Comparison of ENCODE assay signal across 8 mouse cellular contexts in the genomic region with DNA sequence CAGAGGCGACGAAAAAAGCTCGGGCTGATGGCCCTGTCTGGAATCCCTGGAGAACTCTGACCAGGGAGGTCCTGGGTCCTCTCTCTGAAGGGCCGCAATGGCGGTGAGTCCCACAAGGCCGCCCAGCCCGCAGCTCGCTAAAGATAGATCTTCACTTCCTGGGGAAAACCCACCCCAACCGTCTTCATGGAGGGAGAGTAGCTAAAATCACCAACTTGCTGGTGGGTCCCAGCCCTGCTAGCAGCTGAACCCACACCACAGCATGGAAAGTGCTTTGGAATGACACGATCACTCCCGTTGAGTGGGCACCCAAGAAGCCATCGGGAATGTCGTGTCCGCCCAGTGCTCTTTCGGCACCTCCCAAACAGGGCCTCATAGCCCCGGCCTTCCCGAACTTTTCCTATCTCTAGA. TPM values are rescaled to one million over a fixed set of nuclear protein-coding genes. Genes with fewer than 3 reads are reported as not detected.
DNase-seq lines count a peak whose midpoint lies in the region; ATAC-seq lines count a peak whose summit lies in the region.

No protein-coding gene starts in this region.

- peak overlapping the region; percentile 99 for H3K4me2 ChIP-seq in limb, embryonic 13.5 days (replicated peaks)
- H3K4me2 ChIP-seq in stomach, embryonic 15.5 days: peak overlapping the region; percentile 98

- peak overlapping the region; percentile 85; the same call in 1 of the 2 replicates for H3K9ac ChIP-seq in limb, embryonic 13.5 days
- no peak overlapping the region for H3K9ac ChIP-seq in stomach, embryonic 15.5 days

- peak overlapping the region; percentile 99 for H3K4me3 ChIP-seq in megakaryocyte, embryonic 14.5 days (replicated peaks)
- H3K4me3 ChIP-seq in limb, embryonic 13.5 days: peak overlapping the region; percentile 71
- H3K4me3 ChIP-seq in stomach, embryonic 15.5 days (replicated peaks): peak overlapping the region; percentile 61

- peaks cover 84% of the 10 kb centered on the region for H3K4me1 ChIP-seq in megakaryocyte, embryonic 14.5 days
- peaks cover 37% of the 10 kb centered on the region for H3K4me1 ChIP-seq in limb, embryonic 13.5 days
- peaks cover 32% of the 10 kb centered on the region for H3K4me1 ChIP-seq in stomach, embryonic 15.5 days

- WGBS in limb, embryonic 13.5 days: 81% methylated on average over 17 of the region's 17 CpGs
- 72% methylated on average over 17 of the region's 17 CpGs for WGBS in stomach, embryonic 15.5 days

- H3K27me3 ChIP-seq in megakaryocyte, embryonic 14.5 days (replicated peaks): no peaks in the 10 kb centered on the region
- no peaks in the 10 kb centered on the region for H3K27me3 ChIP-seq in limb, embryonic 13.5 days
- no peaks in the 10 kb centered on the region for H3K27me3 ChIP-seq in stomach, embryonic 15.5 days (replicated peaks)

- ATAC-seq in megakaryocyte, adult 5-6 weeks (ENCODE audit: poor library complexity, severe bottlenecking): no peak
- ATAC-seq in limb, embryonic 13.5 days (ENCODE audit: low FRiP score, low read depth): no peak
- no peak for ATAC-seq in stomach, embryonic 15.5 days (ENCODE audit: insufficient read depth, low FRiP score, low read depth)

- H3K36me3 ChIP-seq in megakaryocyte, embryonic 14.5 days (replicated peaks; ENCODE audit: low read length): peaks cover 57% of the 10 kb centered on the region
- H3K36me3 ChIP-seq in limb, embryonic 13.5 days: peaks cover 54% of the 10 kb centered on the region
- H3K36me3 ChIP-seq in stomach, embryonic 15.5 days: peaks cover 37% of the 10 kb centered on the region

- no peaks in the 10 kb centered on the region for H3K9me3 ChIP-seq in megakaryocyte, embryonic 14.5 days
- H3K9me3 ChIP-seq in limb, embryonic 13.5 days: no peaks in the 10 kb centered on the region
- no peaks in the 10 kb centered on the region for H3K9me3 ChIP-seq in stomach, embryonic 15.5 days

- H3K27ac ChIP-seq in limb, embryonic 13.5 days: peak overlapping the region; percentile 85; the same call in 1 of the 2 replicates
- H3K27ac ChIP-seq in stomach, embryonic 15.5 days: 0 out of 2 replicates have a peak overlapping the region, but pooled peaks have one; percentile 98

- peak; percentile 35 to 55 for DNase-seq in adrenal gland, adult (ENCODE audit: inconsistent age in 2 of 2, low spot score in 1 of 2)
- DNase-seq in adrenal gland, postnatal 10 days: no peak
- DNase-seq in urinary bladder, postnatal 36 days (ENCODE audit: low spot score in 2 of 2): no peak
- DNase-seq in layer of hippocampus, postnatal 14 days (ENCODE audit: low spot score in 2 of 2): no peak

RNA-seq across cellular contexts. Expression of gene Dalrd3, which starts 1.2 kb away (rescaled TPM):
- total RNA-seq in adrenal gland, postnatal 10 days (2021): 10 to 100 TPM; 42.3 to 51.9 TPM
- 65.8 and 158 TPM in 2 replicates for polyA plus RNA-seq in megakaryocyte, embryonic 14.5 days (2012; ENCODE audit: insufficient read depth, low replicate concordance)
- 46.8 and 52.0 TPM in 2 replicates for total RNA-seq in megakaryocyte, adult 5-6 weeks (2015)
- total RNA-seq in megakaryocyte, adult 5-6 weeks (2017): 21.9 and 22.5 TPM in 2 replicates
- 175 and 192 TPM in 2 replicates for polyA plus RNA-seq in limb, embryonic 13.5 days (2015; fragmentation: Nextera tagmentation; extraction: Ambion mirVana)
- polyA plus RNA-seq in stomach, embryonic 15.5 days (2015; fragmentation: Nextera tagmentation; extraction: Ambion mirVana): 108 and 126 TPM in 2 replicates
- total RNA-seq in layer of hippocampus, postnatal 14 days (2021): 10 to 100 TPM; 76.0 to 86.5 TPM

RNA-seq across cellular contexts. Expression of gene Ndufaf3, which starts 1.3 kb away (rescaled TPM):
- total RNA-seq in adrenal gland, postnatal 10 days (2021): 10 to 100 TPM; 64.1 to 68.2 TPM
- polyA plus RNA-seq in megakaryocyte, embryonic 14.5 days (2012; ENCODE audit: insufficient read depth, low replicate concordance): 28.6 and 37.1 TPM in 2 replicates
- total RNA-seq in megakaryocyte, adult 5-6 weeks (2015): 36.8 and 40.7 TPM in 2 replicates
- 15.2 and 22.7 TPM in 2 replicates for total RNA-seq in megakaryocyte, adult 5-6 weeks (2017)
- polyA plus RNA-seq in limb, embryonic 13.5 days (2015; fragmentation: Nextera tagmentation; extraction: Ambion mirVana): 41.2 and 45.6 TPM in 2 replicates
- 38.0 and 38.9 TPM in 2 replicates for polyA plus RNA-seq in stomach, embryonic 15.5 days (2015; fragmentation: Nextera tagmentation; extraction: Ambion mirVana)
- 10 to 100 TPM; 52.0 to 54.6 TPM for total RNA-seq in layer of hippocampus, postnatal 14 days (2021)

RNA-seq across cellular contexts. Expression of gene Impdh2, which starts 8.4 kb away (rescaled TPM):
- 10 to 100 TPM; 80.6 to 83.7 TPM for total RNA-seq in adrenal gland, postnatal 10 days (2021)
- 39.0 and 48.2 TPM in 2 replicates for polyA plus RNA-seq in megakaryocyte, embryonic 14.5 days (2012; ENCODE audit: insufficient read depth, low replicate concordance)
- 87.2 and 93.2 TPM in 2 replicates for total RNA-seq in megakaryocyte, adult 5-6 weeks (2015)
- total RNA-seq in megakaryocyte, adult 5-6 weeks (2017): 118 and 119 TPM in 2 replicates
- polyA plus RNA-seq in limb, embryonic 13.5 days (2015; fragmentation: Nextera tagmentation; extraction: Ambion mirVana): 188 and 190 TPM in 2 replicates
- polyA plus RNA-seq in stomach, embryonic 15.5 days (2015; fragmentation: Nextera tagmentation; extraction: Ambion mirVana): 152 and 175 TPM in 2 replicates
- total RNA-seq in layer of hippocampus, postnatal 14 days (2021): 10 to 100 TPM; 61.3 to 70.1 TPM

RNA-seq across cellular contexts. Expression of gene Wdr6, which starts 10.0 kb away (rescaled TPM):
- 100 to 1,000 TPM in 1 of 2 experiments, 10 to 100 TPM in 1; 93.8 to 126 TPM for total RNA-seq in adrenal gland, postnatal 10 days (2021)
- 4.8 and 5.5 TPM in 2 replicates for polyA plus RNA-seq in megakaryocyte, embryonic 14.5 days (2012; ENCODE audit: insufficient read depth, low replicate concordance)
- total RNA-seq in megakaryocyte, adult 5-6 weeks (2015): 2.1 and 3.3 TPM in 2 replicates
- 3.1 and 4.0 TPM in 2 replicates for total RNA-seq in megakaryocyte, adult 5-6 weeks (2017)
- 167 and 168 TPM in 2 replicates for polyA plus RNA-seq in limb, embryonic 13.5 days (2015; fragmentation: Nextera tagmentation; extraction: Ambion mirVana)
- 74.9 and 88.4 TPM in 2 replicates for polyA plus RNA-seq in stomach, embryonic 15.5 days (2015; fragmentation: Nextera tagmentation; extraction: Ambion mirVana)
- total RNA-seq in layer of hippocampus, postnatal 14 days (2021): 100 to 1,000 TPM; 172 to 180 TPM

RNA-seq across cellular contexts. Expression of gene P4htm, which starts 29.0 kb away (rescaled TPM):
- total RNA-seq in adrenal gland, postnatal 10 days (2021): 1 to 10 TPM; 6.1 to 9.6 TPM
- 1.8 and 2.8 TPM in 2 replicates for polyA plus RNA-seq in megakaryocyte, embryonic 14.5 days (2012; ENCODE audit: insufficient read depth, low replicate concordance)
- total RNA-seq in megakaryocyte, adult 5-6 weeks (2015): 0.18 and 0.21 TPM in 2 replicates
- total RNA-seq in megakaryocyte, adult 5-6 weeks (2017): not detected in 2 replicates
- polyA plus RNA-seq in limb, embryonic 13.5 days (2015; fragmentation: Nextera tagmentation; extraction: Ambion mirVana): 11.2 and 11.7 TPM in 2 replicates
- polyA plus RNA-seq in stomach, embryonic 15.5 days (2015; fragmentation: Nextera tagmentation; extraction: Ambion mirVana): 5.5 and 6.1 TPM in 2 replicates
- total RNA-seq in layer of hippocampus, postnatal 14 days (2021): 10 to 100 TPM; 64.2 to 64.5 TPM

Comparison
In these comparisons a context has a peak if more than half of its experiments do, and no peak if none do; other contexts are left out.
1. DNase-seq: peak in adrenal gland, adult (2 of 2); none in adrenal gland, postnatal 10 days (single experiment), urinary bladder, postnatal 36 days (0 of 2) and layer of hippocampus, postnatal 14 days (0 of 2).
2. Peak in every context shown above with its lines, with median percentiles within 50 percentile points of each other: H3K4me3 ChIP-seq.